Mouse (Mus musculus): ENCODE results near the gene Afg1l.

Gene Afg1l

DNA sequence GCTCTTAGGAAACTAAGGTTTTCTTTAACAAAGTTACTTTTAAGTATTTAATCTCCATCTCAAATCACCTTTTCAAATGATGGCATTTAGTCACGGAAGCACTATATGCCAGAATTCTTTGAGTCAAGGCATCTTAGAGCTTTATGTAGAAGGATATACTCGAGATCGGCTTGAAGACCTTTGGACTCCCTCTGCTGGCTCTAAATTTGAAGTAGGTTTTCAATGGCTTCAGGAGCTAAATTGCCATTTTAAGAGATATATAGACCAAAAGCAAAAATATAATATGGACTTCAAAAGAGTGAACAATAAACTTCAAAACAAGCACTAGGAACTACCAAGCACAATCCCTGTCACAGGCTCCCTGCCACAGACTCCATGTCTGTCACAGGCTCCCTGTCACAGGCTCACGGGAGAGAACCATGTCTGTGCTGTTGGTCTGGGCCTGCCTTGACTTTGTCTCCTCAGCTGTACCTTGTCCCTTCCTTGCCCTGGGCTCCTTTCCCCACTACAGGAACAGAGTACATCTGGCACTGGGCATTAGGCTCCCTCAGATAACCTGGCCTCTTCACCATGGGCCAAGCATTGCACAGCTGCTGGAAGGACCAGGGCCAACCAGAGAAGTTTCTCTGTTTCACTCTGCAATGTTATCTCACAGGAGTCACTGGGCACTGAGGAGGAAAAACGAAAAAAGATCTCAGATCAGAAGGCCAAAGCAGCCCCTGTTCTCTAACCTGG is 210.4 kb downstream of the Afg1l start:
- no peak for DNase-seq (ENCODE audit: low spot score in 2 of 2)

DNA sequence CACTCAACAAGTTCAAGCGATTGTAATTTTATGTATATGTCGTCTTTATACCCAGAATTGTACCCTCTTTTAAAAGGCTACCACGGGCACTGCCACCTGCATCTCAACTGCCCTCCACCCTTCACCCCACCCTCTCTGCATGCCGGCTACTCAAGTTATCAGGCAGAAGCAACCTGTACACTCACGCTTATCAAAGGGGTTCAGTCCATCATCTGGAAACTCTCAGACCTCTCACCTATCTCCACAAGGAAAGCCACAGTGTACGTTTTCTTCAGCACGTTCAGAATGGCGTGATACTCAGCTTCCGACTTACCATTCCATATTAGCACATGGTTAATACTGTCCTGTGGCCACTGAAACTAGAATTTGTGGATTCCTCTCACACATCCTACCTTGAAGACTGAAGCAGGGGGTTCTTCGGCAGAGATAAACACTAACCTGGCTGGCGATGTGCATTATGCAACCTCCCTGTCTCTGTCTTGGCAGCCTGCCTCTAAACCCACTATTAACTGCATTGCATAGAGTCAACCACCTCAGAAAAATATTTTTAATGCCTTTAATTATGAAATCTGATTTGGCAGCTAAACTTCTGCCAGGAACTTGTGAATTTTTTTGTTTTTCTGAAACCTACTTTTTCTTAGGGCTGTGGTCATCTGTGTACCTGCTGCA is 213.2 kb downstream of the Afg1l start:
- DNase-seq (ENCODE audit: low spot score in 2 of 2), result peak; percentile 60 to 79

DNA sequence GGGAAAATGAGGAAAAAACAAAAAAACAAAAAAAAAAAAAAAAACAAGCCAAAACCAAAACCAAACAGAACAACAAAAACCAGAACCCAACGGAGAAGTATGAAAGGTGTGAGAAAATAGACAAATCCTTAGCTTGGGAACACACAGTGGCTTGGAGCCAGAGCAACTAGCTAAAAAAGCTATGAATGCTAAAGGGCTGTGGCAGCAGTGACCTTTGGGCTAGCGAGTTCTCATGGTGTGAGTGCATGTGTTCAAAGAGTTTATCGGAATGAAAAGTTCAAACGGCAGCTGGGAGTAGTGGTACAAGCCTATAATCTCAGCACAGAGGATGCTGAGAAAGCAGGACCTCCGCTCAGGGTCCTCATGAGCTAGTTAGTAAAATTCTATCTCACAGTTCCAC is 214.2 kb downstream of the Afg1l start:
- no peak for DNase-seq (ENCODE audit: low spot score in 2 of 2)

DNA sequence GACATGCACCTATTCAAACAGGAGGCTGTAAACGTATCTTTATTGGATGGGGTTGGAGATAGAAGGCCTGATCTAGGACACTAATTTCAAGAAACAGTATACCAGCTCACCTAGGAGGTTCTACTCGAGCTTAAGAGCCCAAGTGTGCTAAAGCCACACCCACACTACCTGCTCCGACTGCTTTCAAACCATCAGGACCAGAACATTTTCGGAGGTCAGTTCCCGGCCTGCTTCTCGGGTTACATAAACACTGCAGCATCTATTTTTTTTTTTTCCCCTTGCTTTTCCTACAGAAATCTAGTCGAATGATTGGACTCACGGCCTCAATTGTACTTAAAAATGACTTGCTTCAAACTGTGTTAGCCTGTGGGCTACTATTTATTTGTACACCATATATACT is 214.7 kb downstream of the Afg1l start:
- DNase-seq (ENCODE audit: low spot score in 2 of 2), result no peak

Data from spleen, postnatal 36 days (tissue).